In genomic region chr8:111336692-111337091, GRCm38 (mm10) we compare ENCODE assay signal across 12 mouse cellular contexts. TPM values are rescaled to one million over a fixed set of nuclear protein-coding genes. Genes with fewer than 3 reads are reported as not detected.
DNase-seq lines count a peak whose midpoint lies in the region; TF ChIP-seq lines count a peak whose summit lies in the region.
"Had no signal": no experiment of that assay in that cellular context is flagged by ENCODE, and none has a peak within 500 bp of the region (broad histone marks: within the 10 kb centered on the region; RNA-seq: fewer than 3 reads in every experiment).

No protein-coding gene starts in this region.

- no peak for TF ChIP-seq CTCF in kidney, adult 2 months (conservative IDR thresholded peaks at IDR 0.05; ENCODE audit: insufficient read depth, insufficient read length, low read depth, low read length)
- peak; percentile 9; the same call in 1 of the 2 replicates for TF ChIP-seq CTCF in E14TG2a.4 (conservative IDR thresholded peaks at IDR 0.05; ENCODE audit: low read length)
- no peak for TF ChIP-seq CTCF in bone marrow macrophage, adult 2 months (IDR thresholded peaks at IDR 0.05; ENCODE audit: low read depth, low read length)

- DNase-seq in kidney, adult 2 months = no peak
- DNase-seq in kidney, postnatal 14 days = no peak
- no peak for DNase-seq in adrenal gland, adult 2 months
- DNase-seq in left cerebral cortex, adult 11 months (ENCODE audit: low spot score) = no peak
- DNase-seq: cerebellum, adult 9-10 months had no signal

- WGBS in kidney, adult 2 months = 89% methylated on average over 4 of the region's 4 CpGs
- 75% methylated on average over 4 of the region's 4 CpGs for WGBS in macrophage (ENCODE audit: missing documents)

- H3K36me3 ChIP-seq in kidney, adult 2 months (ENCODE audit: control insufficient read depth, insufficient read depth, low read length) = no peaks in the 10 kb centered on the region
- H3K36me3 ChIP-seq in E14TG2a.4 (ENCODE audit: insufficient read depth, low read length) (no peaks in the 10 kb centered on the region), macrophage (ENCODE audit: inconsistent target) (peaks cover 21% of the 10 kb centered on the region; the same call in 1 of the 2 replicates)
- H3K36me3 ChIP-seq: limb, embryonic 15.5 days had no signal

- H3K4me1 ChIP-seq in kidney, adult 2 months (ENCODE audit: control insufficient read depth, insufficient read depth, low read length) = peaks cover 2% of the 10 kb centered on the region; the same call in 1 of the 2 replicates
- H3K4me1 ChIP-seq in E14TG2a.4 (replicated peaks; ENCODE audit: low read depth, low read length) = peaks cover 14% of the 10 kb centered on the region; the same call in 1 of the 2 replicates
- H3K4me1 ChIP-seq in bone marrow macrophage, adult 2 months (ENCODE audit: control insufficient read depth, insufficient read depth, low read length) = peaks cover 11% of the 10 kb centered on the region; the same call in 1 of the 2 replicates

- TF ChIP-seq POLR2A in kidney, adult 2 months (IDR thresholded peaks at IDR 0.05; ENCODE audit: low read depth, low read length) = no peak
- no peak for TF ChIP-seq POLR2A in bone marrow macrophage, adult 2 months (IDR thresholded peaks at IDR 0.05; ENCODE audit: borderline replicate concordance, low read depth, low read length)

- H3K79me2 ChIP-seq in macrophage (ENCODE audit: inconsistent target) = peaks cover 45% of the 10 kb centered on the region

- H3K27ac ChIP-seq in kidney, adult 2 months (ENCODE audit: insufficient read depth, low read depth, low read length) = no peak overlapping the region
- 0 out of 2 replicates have a peak overlapping the region, but pooled peaks have one; percentile 84 for H3K27ac ChIP-seq in bone marrow macrophage, adult 2 months (ENCODE audit: insufficient read depth, low read depth, low read length)
- H3K27ac ChIP-seq in macrophage = peak overlapping the region; percentile 94
- H3K27ac ChIP-seq: kidney, postnatal 0 days; limb, embryonic 15.5 days had no signal

- no peaks in the 10 kb centered on the region for H3K9me3 ChIP-seq in E14TG2a.4 (ENCODE audit: low read length)
- H3K9me3 ChIP-seq: limb, embryonic 15.5 days had no signal

- H3K4me3 ChIP-seq in kidney, adult 2 months (ENCODE audit: insufficient read depth, low read depth, low read length) = 0 out of 2 replicates have a peak overlapping the region, but pooled peaks have one; percentile 15
- H3K4me3 ChIP-seq in E14TG2a.4 (replicated peaks; ENCODE audit: low read length) (no peak overlapping the region), macrophage (ENCODE audit: inconsistent target) (peak overlapping the region; percentile 85)
- H3K4me3 ChIP-seq in bone marrow macrophage, adult 2 months (ENCODE audit: insufficient read depth, low read length) = peak overlapping the region; percentile 71

- H3K27me3 ChIP-seq in kidney, adult 2 months (replicated peaks; ENCODE audit: control insufficient read depth, insufficient read depth, low read length) = no peaks in the 10 kb centered on the region
- H3K27me3 ChIP-seq in E14TG2a.4 (ENCODE audit: insufficient read depth, low read length) = peaks cover 68% of the 10 kb centered on the region

RNA-seq across cellular contexts. Expression of gene Mlkl, which starts 1.3 kb away (rescaled TPM):
- polyA plus RNA-seq in kidney, adult 2 months (2012; rRNA removed) = 0.73 and 1.5 TPM in 2 replicates
- 15.9 and 21.2 TPM in 2 replicates for polyA plus RNA-seq in bone marrow macrophage, adult 2 months (2012; ENCODE audit: insufficient read depth, insufficient read length, missing spikeins)
- total RNA-seq in macrophage (2018; cell fraction: chromatin; rRNA removed) = 100 to 1,000 TPM in 15 of 26 experiments, 10 to 100 TPM in 11; 32.9 to 278 (median 111) TPM
- 100 to 1,000 TPM in 13 of 26 experiments, 10 to 100 TPM in 13; 26.2 to 143 (median 84.1) TPM for total RNA-seq in macrophage (2018; cell fraction: cytosol; rRNA removed)
- total RNA-seq in macrophage (2018; cell fraction: nucleus; rRNA removed) = 100 to 1,000 TPM in 16 of 26 experiments, 10 to 100 TPM in 10; 31.9 to 318 (median 114) TPM
- polyA plus RNA-seq in macrophage (2018) = 31.1 to 43.3 TPM (median 39.9 TPM) in 3 replicates
- 10 to 100 TPM in 1 of 2 experiments, 1 to 10 TPM in 1; 8.4 to 25.0 TPM for total RNA-seq in adrenal gland, adult 2 months (2021)
- polyA plus RNA-seq in adrenal gland, adult 2 months (2012; rRNA removed) = 1.1 and 2.0 TPM in 2 replicates

RNA-seq across cellular contexts. Expression of gene Rfwd3, which starts 36.7 kb away (rescaled TPM):
- 11.3 and 11.6 TPM in 2 replicates for polyA plus RNA-seq in kidney, adult 2 months (2012; rRNA removed)
- 36.8 and 42.0 TPM in 2 replicates for polyA plus RNA-seq in bone marrow macrophage, adult 2 months (2012; ENCODE audit: insufficient read depth, insufficient read length, missing spikeins)
- total RNA-seq in macrophage (2018; cell fraction: chromatin; rRNA removed) = 10 to 100 TPM in 24 of 26 experiments, 1 to 10 TPM in 2; 8.4 to 40.6 (median 25.6) TPM
- total RNA-seq in macrophage (2018; cell fraction: cytosol; rRNA removed) = 10 to 100 TPM; 15.0 to 29.6 (median 24.5) TPM
- total RNA-seq in macrophage (2018; cell fraction: nucleus; rRNA removed) = 10 to 100 TPM; 10.8 to 50.8 (median 24.4) TPM
- polyA plus RNA-seq in macrophage (2018) = 18.6 to 30.0 TPM (median 23.4 TPM) in 3 replicates
- total RNA-seq in adrenal gland, adult 2 months (2021) = 10 to 100 TPM; 50.1 to 54.4 TPM
- polyA plus RNA-seq in adrenal gland, adult 2 months (2012; rRNA removed) = 11.6 and 13.6 TPM in 2 replicates

RNA-seq across cellular contexts. Expression of gene Fa2h, which starts 56.9 kb away (rescaled TPM):
- polyA plus RNA-seq in kidney, adult 2 months (2012; rRNA removed) = 15.3 and 21.0 TPM in 2 replicates
- polyA plus RNA-seq in bone marrow macrophage, adult 2 months (2012; ENCODE audit: insufficient read depth, insufficient read length, missing spikeins) = not detected in 2 replicates
- total RNA-seq in macrophage (2018; cell fraction: chromatin; rRNA removed) = not detected
- total RNA-seq in macrophage (2018; cell fraction: cytosol; rRNA removed) = not detected
- not detected for total RNA-seq in macrophage (2018; cell fraction: nucleus; rRNA removed)
- not detected in 3 replicates for polyA plus RNA-seq in macrophage (2018)
- total RNA-seq in adrenal gland, adult 2 months (2021) = 1 to 10 TPM in 1 of 2 experiments, under 1 TPM in 1; 0.21 to 4.7 TPM
- 19.0 and 37.5 TPM in 2 replicates for polyA plus RNA-seq in adrenal gland, adult 2 months (2012; rRNA removed)
- total RNA-seq: ES-E14; megakaryocyte-erythroid progenitor cell, adult 5-6 weeks had no signal

Comparison
In these comparisons a context has a peak if more than half of its experiments do, and no peak if none do; other contexts are left out.
1. RNA of gene Fa2h, which starts 56.9 kb away (polyA plus RNA-seq): 19.0 to 37.5 TPM in adrenal gland, adult 2 months and 15.3 to 21.0 TPM in kidney, adult 2 months; not detected in bone marrow macrophage, adult 2 months and not detected in macrophage; every median in the first group is over 10 times any median in the second.